Mouse (Mus musculus): Measurements from ENCODE around the gene Mrgprf. TPM values are rescaled to one million over a fixed set of nuclear protein-coding genes. Genes with fewer than 3 reads are reported as not detected.

Mrgprf gene
- 1 to 10 TPM in 1 of 26 experiments, not detected in 25; 2.7 TPM for total RNA-seq (2018; cell fraction: chromatin; rRNA removed)
- not detected for total RNA-seq (2018; cell fraction: cytosol; rRNA removed)
- not detected for total RNA-seq (2018; cell fraction: nucleus; rRNA removed)
- not detected in 3 replicates for polyA plus RNA-seq (2018)

DNA sequence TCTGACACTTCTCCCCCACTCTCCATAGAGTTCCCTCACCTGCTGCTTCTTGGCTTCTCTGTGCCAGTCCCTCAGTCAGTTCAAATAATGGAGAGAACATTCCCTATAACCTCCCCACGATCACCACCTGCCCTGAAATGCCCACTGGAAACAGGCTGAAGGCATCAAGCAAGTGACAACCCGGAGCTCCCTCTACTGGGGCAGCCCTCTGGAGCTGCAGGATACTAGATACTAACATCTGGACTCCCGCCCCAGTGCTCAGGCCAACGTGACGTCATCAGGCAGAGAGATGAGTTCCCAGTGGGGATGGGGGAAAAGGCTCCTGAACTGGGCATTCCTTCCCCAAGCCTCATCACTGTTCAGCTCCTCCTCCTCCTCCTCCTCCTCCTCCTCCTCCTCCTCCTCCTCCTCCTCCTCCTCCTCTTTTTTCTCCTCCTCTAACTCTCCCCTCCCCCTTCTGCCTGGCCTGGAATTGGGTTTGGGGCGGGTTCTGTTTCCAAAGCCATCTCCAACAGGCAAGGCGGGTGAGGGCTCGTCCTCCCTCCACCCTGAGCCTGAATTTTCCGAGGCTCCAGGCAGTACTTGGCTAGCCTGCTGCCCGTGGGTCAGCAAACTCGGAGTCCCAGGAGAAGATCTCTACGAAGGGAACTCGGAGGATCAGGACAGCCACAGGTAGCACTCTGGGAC lies at the start of gene Mrgprf:
Mrgprf (plus strand) TSS at position 508 of the 687 bp plus-strand sequence.
- no peak within 1 kb of the TSS for H3K27ac ChIP-seq
- H3K79me2 ChIP-seq (ENCODE audit: inconsistent target), result no peaks in the 10 kb centered on the region
- no peak within 1 kb of the TSS for H3K4me3 ChIP-seq (ENCODE audit: inconsistent target)
- no peaks in the 10 kb centered on the region for H3K36me3 ChIP-seq (ENCODE audit: inconsistent target)
- WGBS (ENCODE audit: missing documents), result 64% methylated on average over 10 of the region's 13 CpGs

DNA sequence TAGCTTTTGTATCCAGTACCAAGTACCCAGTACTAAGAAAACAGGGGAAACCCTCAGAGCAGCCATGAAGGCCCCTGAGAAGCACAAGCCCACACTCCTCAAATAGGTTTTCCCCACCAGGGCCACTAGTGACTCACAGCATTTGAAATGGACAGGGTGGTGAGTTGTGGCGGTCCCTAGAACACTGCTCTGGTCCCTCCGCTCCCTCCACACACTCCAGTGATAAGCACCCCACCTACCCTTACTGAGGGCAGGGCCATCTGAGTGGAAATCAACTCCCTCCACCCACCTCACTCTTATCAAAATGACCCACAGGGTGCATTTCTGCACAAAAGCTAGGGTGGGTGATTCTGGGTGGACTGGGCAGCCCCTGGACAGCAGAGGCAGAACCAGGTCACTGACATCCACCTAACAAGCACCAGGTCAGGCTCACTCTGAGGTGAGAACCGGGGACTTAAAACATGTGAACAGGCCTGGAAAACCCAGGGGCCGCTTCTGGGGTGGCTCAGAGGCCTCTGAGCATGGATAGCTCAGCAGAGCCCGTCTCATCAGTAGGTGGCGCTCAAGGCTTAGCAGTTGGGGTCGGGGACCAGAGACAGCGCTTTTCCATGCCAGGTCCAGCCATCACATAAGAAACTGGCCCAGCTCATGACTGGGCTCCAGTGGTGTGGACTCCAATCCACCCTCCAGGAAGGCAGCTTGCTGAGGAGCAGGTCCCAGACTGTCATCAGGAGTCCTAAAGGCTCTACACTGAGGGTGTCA lies 47.7 kb upstream of the Mrgprf start:
- H3K79me2 ChIP-seq (ENCODE audit: inconsistent target), result no peaks in the 10 kb centered on the region
- no peak overlapping the region for H3K4me3 ChIP-seq (ENCODE audit: inconsistent target)
- H3K27ac ChIP-seq, result no peak overlapping the region
- peaks cover 64% of the 10 kb centered on the region for H3K36me3 ChIP-seq (ENCODE audit: inconsistent target)
- 40% methylated on average over 8 of the region's 8 CpGs for WGBS (ENCODE audit: missing documents)

DNA sequence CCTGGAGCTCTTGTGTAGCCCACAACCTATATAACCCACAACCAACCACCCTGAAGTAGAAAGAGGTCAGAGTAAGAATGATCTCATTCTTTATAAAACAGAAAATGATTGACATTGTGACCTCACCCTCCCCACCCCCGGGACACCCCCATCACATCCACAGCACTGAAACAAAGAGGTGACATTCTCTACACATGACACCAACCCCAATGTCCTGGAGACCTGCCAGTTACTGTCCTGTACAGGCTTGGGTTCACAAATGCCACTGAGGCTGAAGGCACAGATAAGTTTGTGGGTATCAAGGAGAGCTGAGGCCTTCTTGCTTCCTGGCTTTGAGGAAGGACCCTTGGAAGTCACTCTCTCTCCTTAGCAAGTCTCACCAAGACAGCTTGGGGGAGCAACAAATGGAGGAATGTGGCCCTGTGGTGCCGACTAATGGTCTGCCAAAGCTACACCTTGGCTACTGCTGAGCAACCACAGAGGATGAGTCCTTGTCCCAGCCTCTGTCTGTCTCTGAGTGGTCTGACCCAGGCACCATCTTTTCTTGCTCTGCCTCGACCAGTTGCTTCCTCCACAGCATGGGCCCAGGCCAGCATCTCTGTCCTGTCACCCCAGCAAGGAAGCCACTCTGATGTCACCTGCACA lies 46.5 kb upstream of the Mrgprf start:
- Histone ChIP-seq H3K27ac (no peak overlapping the region), H3K79me2 (ENCODE audit: inconsistent target) (no peaks in the 10 kb centered on the region), H3K36me3 (ENCODE audit: inconsistent target) (peaks cover 76% of the 10 kb centered on the region), H3K4me3 (ENCODE audit: inconsistent target) (no peak overlapping the region)
- WGBS (ENCODE audit: missing documents), result 87% methylated on average over 3 of the region's 3 CpGs

DNA sequence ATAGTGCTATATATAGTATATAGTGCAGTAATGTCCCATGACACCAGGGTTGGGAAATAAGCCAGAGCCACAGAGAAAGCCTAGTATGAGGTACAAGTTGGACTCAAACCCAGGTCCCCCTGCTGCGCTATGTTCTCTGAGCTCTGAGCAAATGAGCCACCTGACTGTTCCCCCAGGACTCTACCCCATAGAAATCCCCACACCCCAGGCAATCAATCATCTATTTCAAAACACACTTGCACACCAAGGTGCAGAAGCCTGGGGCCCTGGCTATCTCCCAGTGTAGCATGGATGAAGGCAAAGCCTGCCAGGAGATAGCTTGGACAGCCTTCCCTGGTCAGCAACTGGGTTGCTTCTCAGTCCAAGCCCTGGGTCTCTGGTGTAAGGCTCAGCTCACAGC lies 44.5 kb upstream of the Mrgprf start:
- Histone ChIP-seq H3K27ac (no peak overlapping the region), H3K79me2 (ENCODE audit: inconsistent target) (no peaks in the 10 kb centered on the region), H3K36me3 (ENCODE audit: inconsistent target) (peaks cover 85% of the 10 kb centered on the region), H3K4me3 (ENCODE audit: inconsistent target) (no peak overlapping the region)
- 88% methylated on average over 1 of the region's 1 CpGs for WGBS (ENCODE audit: missing documents)

DNA sequence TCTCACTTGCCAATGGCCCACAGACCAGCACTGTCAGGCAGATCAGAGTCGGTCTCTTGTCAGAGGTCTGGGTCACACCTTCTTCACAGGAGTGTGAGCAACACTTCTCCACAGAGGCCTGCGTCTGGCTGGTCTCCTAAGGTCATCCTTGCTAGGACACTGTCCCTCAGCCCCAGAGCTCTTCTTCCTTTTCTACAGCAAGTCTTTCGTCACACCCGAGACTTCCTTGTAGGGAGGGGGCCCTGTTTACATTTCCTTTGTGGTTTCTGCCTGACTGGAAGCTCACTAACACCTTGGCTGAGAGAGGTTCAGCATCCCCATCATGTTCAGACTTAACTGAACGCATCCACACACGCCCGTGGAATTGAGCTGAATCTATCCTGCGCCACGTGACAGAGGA lies 36.4 kb upstream of the Mrgprf start:
- 58% methylated on average over 9 of the region's 9 CpGs for WGBS (ENCODE audit: missing documents)
- peaks cover 97% of the 10 kb centered on the region for H3K36me3 ChIP-seq (ENCODE audit: inconsistent target)
- no peak overlapping the region for H3K27ac ChIP-seq
- no peaks in the 10 kb centered on the region for H3K79me2 ChIP-seq (ENCODE audit: inconsistent target)
- H3K4me3 ChIP-seq (ENCODE audit: inconsistent target), result no peak overlapping the region

DNA sequence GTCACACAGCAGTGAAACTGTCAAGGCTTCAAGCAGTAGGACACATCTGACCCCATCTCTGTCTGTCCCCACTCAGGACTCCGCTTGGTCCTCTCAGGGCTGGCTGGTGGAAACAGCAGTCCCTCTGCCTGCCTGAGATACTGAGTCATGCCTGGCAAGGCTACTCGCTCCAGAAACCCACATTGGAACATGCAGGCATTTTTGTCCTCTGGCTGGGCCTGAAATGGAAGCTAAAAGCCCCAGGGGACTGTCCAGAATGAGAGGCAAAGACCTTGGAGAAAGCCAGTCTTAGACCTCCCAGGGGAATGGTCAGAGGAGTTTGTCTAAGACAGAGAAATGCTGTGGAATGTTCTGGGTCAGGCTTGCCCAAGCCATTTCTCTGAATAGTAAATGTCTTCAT lies 34.6 kb upstream of the Mrgprf start:
- Histone ChIP-seq H3K27ac (no peak overlapping the region), H3K4me3 (ENCODE audit: inconsistent target) (no peak overlapping the region), H3K79me2 (ENCODE audit: inconsistent target) (peaks cover under 1% of the 10 kb centered on the region; the same call in 1 of the 2 replicates), H3K36me3 (ENCODE audit: inconsistent target) (peaks cover 97% of the 10 kb centered on the region)
- 86% methylated on average over 2 of the region's 2 CpGs for WGBS (ENCODE audit: missing documents)

DNA sequence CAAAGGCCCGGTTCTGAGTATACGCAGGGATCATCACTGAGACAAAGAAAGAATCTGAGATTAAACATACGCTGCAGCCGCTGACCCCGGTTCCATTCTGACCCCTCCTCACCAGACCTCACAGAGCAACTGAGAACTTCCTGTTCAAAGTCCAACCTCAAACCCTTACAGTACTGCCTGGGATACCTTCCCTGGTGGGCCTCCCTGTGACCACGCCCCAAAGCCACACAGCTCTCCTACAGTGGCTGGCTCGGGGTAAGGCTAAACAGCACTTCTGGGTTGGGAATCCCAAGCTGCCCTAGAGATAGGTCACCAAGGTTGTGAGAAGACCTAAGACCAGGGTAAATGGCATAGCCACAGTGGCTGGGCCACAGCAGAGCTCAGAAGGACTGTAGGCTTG lies 31.7 kb upstream of the Mrgprf start:
- H3K79me2 ChIP-seq (ENCODE audit: inconsistent target), result peaks cover 19% of the 10 kb centered on the region; the same call in 1 of the 2 replicates
- H3K36me3 ChIP-seq (ENCODE audit: inconsistent target), result peaks cover 99% of the 10 kb centered on the region
- H3K27ac ChIP-seq, result no peak overlapping the region
- 90% methylated on average over 7 of the region's 7 CpGs for WGBS (ENCODE audit: missing documents)
- H3K4me3 ChIP-seq (ENCODE audit: inconsistent target), result no peak overlapping the region

DNA sequence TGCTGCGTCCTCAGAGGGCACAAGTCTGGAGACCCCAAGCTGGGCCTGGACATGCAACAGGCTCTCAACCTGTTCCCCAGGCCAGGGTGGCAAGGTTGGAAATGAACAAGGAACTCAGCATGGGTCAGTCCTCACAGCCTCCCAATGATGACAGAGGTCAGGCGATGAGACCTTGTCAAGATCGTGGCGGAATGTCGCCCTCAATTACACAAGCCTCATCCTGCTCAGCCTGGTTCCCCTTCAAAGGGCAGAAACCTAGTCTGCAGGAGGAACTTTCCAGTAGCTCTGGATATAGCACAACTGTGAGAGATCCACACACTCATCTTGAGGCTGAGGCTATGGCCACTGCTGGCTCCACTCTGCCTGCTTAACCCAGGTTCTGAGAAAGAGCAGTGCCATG lies 29.7 kb upstream of the Mrgprf start:
- H3K4me3 ChIP-seq (ENCODE audit: inconsistent target), result no peak overlapping the region
- peaks cover 40% of the 10 kb centered on the region for H3K79me2 ChIP-seq (ENCODE audit: inconsistent target)
- 82% methylated on average over 5 of the region's 5 CpGs for WGBS (ENCODE audit: missing documents)
- no peak overlapping the region for H3K27ac ChIP-seq
- H3K36me3 ChIP-seq (ENCODE audit: inconsistent target), result peaks cover 100% of the 10 kb centered on the region

DNA sequence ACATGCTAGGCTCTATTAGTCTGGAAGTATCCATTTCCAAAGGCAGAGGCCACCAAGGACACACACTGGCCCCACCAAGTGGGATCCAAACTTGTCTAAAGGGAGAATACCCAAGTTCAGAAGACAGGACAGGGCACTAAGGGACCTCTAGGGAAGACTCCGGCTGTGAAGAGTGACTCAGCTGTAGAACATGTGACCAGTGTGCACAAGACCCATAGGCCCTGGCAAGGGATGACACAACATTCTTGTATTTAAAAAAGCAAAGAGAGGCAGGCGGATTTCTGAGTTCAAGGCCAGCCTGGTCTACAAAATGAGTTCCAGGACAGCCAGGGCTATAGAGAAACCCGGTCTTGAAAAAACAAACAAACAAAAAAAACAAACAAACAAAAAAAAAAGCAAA lies 25.1 kb upstream of the Mrgprf start:
- WGBS (ENCODE audit: missing documents), result 85% methylated on average over 3 of the region's 3 CpGs
- H3K4me3 ChIP-seq (ENCODE audit: inconsistent target), result no peak overlapping the region
- peaks cover 85% of the 10 kb centered on the region for H3K79me2 ChIP-seq (ENCODE audit: inconsistent target)
- no peak overlapping the region for H3K27ac ChIP-seq
- peaks cover 98% of the 10 kb centered on the region for H3K36me3 ChIP-seq (ENCODE audit: inconsistent target)

DNA sequence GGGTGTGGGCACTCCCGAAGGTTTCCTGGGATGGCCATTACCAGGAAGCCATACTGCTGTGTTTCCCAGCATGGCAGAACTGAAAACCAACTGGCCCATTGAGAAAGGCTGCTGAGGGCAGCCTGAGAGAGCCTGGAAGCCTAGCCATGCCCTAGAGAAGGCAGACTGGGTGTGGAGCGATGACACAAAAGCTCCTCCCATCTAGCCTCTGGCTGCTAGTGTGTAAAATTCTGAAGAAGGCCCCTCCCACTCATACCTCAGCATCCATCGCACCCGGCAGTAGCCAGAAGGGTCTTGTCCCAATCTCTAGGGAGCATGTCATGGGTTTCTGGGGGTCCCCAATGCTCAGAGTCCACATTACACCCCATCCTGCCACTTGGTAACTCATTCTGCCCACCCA lies 19.2 kb upstream of the Mrgprf start:
- Histone ChIP-seq H3K27ac (no peak overlapping the region), H3K36me3 (ENCODE audit: inconsistent target) (peaks cover 48% of the 10 kb centered on the region), H3K4me3 (ENCODE audit: inconsistent target) (no peak overlapping the region), H3K79me2 (ENCODE audit: inconsistent target) (peaks cover 72% of the 10 kb centered on the region)
- WGBS (ENCODE audit: missing documents), result 95% methylated on average over 4 of the region's 4 CpGs

DNA sequence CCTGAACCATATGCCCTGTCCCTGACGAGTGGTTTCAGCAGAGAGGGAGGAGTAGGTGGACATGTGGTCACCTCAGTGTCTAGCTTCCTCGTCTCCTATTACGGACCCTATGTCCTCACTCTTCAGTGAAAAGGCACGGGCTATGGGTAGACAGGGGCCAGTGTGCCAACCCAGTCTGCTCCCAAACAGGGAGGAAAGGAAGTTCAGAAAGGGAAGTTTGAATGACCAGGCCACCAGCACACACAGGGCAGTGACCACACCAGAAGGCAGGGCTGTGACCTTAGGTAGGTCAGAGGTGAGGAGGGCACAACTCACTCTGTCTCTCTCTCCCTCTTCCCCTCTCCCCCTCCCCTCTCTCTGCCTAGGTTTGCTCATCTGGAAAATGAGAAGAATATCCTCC lies 17.6 kb upstream of the Mrgprf start:
- WGBS (ENCODE audit: missing documents), result 17% methylated on average over 4 of the region's 4 CpGs
- Histone ChIP-seq H3K4me3 (ENCODE audit: inconsistent target) (peak overlapping the region; percentile 90), H3K27ac (peak overlapping the region; percentile 98), H3K79me2 (ENCODE audit: inconsistent target) (peaks cover 56% of the 10 kb centered on the region), H3K36me3 (ENCODE audit: inconsistent target) (peaks cover 34% of the 10 kb centered on the region)

DNA sequence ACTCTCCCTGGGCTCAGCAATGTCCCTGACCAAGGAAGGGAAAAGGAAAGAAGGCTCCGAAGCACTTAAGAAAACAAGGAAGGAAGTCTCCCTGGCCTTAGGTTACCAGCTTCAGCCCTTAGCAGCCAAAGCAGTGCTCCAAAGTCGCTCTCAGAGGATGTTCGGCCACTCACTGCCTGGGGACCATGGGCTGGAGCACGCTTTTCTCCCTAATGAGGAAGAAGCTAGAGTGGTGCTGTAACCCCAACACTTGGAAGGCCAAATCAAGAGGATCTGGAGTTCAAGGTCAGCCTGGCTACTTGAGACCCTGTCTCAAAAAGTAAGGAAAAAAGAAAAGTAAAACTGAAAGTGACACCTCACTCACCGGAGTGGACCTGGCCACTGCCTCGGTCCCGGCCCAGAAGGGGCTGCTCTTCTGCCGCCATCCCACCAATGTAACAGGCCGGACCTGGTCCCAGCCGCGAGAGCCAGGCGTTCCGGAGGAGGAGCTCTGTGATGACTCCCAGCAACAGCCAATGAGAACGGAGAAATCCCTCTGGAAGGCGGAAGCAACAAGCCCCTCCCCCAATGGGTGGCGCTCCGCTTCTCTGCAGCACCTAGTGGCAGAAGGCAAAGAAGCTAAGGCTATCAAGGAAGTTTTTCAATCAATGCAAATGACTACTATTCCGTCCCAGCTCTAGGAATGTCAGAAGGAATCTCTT lies 17.0 kb upstream of the Mrgprf start, which contains the start of gene Tpcn2:
Tpcn2 (minus strand) TSS at position 525 of the 701 bp plus-strand sequence.
- peaks cover 50% of the 10 kb centered on the region for H3K79me2 ChIP-seq (ENCODE audit: inconsistent target)
- peak within 1 kb of the TSS; percentile 98 for H3K27ac ChIP-seq
- peak within 1 kb of the TSS; percentile 90 for H3K4me3 ChIP-seq (ENCODE audit: inconsistent target)
- under 1% methylated on average over 18 of the region's 18 CpGs for WGBS (ENCODE audit: missing documents)
- peaks cover 28% of the 10 kb centered on the region for H3K36me3 ChIP-seq (ENCODE audit: inconsistent target)

DNA sequence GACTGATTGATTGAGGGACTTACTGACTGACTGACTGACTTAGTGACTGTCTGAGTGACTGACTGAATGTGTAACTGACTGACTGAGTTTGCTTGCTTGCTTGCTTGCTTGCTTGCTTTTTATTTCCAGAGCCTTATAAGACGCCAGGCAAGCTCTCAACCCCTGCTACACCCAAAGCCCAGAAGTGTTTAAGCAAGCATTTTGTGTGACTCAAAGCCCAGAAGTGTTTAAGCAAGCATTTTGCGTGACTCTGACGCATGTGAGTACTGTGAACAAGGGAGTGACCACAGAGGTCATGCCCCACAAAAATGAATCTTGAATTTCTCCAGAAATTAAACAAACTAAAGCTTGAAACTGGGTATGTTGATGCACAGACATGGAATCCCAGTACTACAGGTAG lies 16.3 kb upstream of the Mrgprf start:
- Histone ChIP-seq H3K36me3 (ENCODE audit: inconsistent target) (peaks cover 21% of the 10 kb centered on the region), H3K4me3 (ENCODE audit: inconsistent target) (peak overlapping the region; percentile 90), H3K79me2 (ENCODE audit: inconsistent target) (peaks cover 43% of the 10 kb centered on the region), H3K27ac (peak overlapping the region; percentile 98)
- 19% methylated on average over 3 of the region's 3 CpGs for WGBS (ENCODE audit: missing documents)

DNA sequence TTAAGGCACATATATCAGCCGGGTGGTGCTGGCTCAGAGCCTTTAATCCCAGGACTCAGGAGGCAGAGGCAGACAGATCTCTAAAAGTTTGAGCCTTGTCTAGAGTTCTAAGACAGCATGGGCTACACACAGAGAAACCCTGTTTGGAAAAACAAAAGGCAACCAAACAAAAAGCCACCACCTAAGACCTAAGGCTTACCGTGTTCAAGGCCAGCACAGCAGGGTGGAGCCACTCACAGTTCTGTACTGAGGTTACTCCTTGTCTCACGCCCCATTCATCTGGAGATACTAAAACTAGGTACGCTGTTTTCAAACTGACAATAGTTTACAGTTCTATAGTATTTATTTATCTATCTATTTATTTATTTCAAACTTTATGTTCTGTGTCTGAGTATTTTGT lies 15.2 kb upstream of the Mrgprf start:
- H3K4me3 ChIP-seq (ENCODE audit: inconsistent target), result no peak overlapping the region
- peaks cover 31% of the 10 kb centered on the region for H3K79me2 ChIP-seq (ENCODE audit: inconsistent target)
- H3K36me3 ChIP-seq (ENCODE audit: inconsistent target), result peaks cover 9% of the 10 kb centered on the region; the same call in 1 of the 2 replicates
- 93% methylated on average over 4 of the region's 4 CpGs for WGBS (ENCODE audit: missing documents)
- peak overlapping the region; percentile 98; the same call in 1 of the 2 replicates for H3K27ac ChIP-seq

Data from macrophage (primary cell).